Mouse (Mus musculus) intestine, postnatal 0 days (tissue): ENCODE results near the gene Nexn. TPM values are rescaled to one million over a fixed set of nuclear protein-coding genes. Genes with fewer than 3 reads are reported as not detected.

ENCODE experiments used
- ATAC-seq: fragments of 200-750 bp; cut with Nextera tagmentation; 2 replicates; pipeline ENCODE4 v1.8.0; 2017; ENCODE audit warnings: mild to moderate bottlenecking, moderate TSS enrichment, moderate library complexity
- H3K27ac ChIP-seq: fragments of 300-500 bp; sonication (generic); 2 replicates; pipeline ENCODE4 v1.5.1; 2014; ENCODE audit warnings: mild to moderate bottlenecking, low read depth, low read length, moderate library complexity
- H3K27me3 ChIP-seq: fragments of 300-500 bp; sonication (generic); replicated peaks from 2 replicates; pipeline ENCODE4 v1.6.1; 2014; ENCODE audit warnings: low read length, mixed read lengths; ENCODE audit not compliant: control insufficient read depth, insufficient read depth
- H3K36me3 ChIP-seq: fragments of 300-500 bp; sonication (generic); 2 replicates; pipeline ENCODE4 v1.6.1; 2014; ENCODE audit warnings: mild to moderate bottlenecking, moderate library complexity; ENCODE audit not compliant: control insufficient read depth, insufficient read depth
- H3K4me1 ChIP-seq: fragments of 300-500 bp; sonication (generic); replicated peaks from 2 replicates; pipeline ENCODE4 v1.6.1; 2014; ENCODE audit warnings: antibody characterized with exemption, low read length, mixed read lengths; ENCODE audit not compliant: control insufficient read depth, insufficient read depth
- H3K4me2 ChIP-seq: fragments of 300-500 bp; sonication (generic); replicated peaks from 2 replicates; pipeline ENCODE4 v1.6.1; 2014; ENCODE audit warnings: low read depth, mild to moderate bottlenecking, moderate library complexity
- H3K4me3 ChIP-seq: fragments of 300-500 bp; sonication (generic); 2 replicates; pipeline ENCODE4 v1.5.1; 2014; ENCODE audit warnings: low read depth, low read length
- H3K9ac ChIP-seq: fragments of 300-500 bp; sonication (generic); 2 replicates; pipeline ENCODE4 v1.6.1; 2014; ENCODE audit warnings: mild to moderate bottlenecking, low read depth, low read length
- H3K9me3 ChIP-seq: fragments of 300-500 bp; sonication (generic); 2 replicates; pipeline ENCODE4 v1.6.1; 2016; ENCODE audit warnings: mixed run types; ENCODE audit not compliant: control insufficient read depth
- CTCF ChIP-seq: sonication (generic); IDR thresholded peaks from 2 replicates; pipeline ENCODE4 v1.5.1; 2016; ENCODE audit warnings: low read depth, mild to moderate bottlenecking, control low read depth, antibody characterized with exemption, moderate library complexity
- WGBS: fragments of 180-500 bp; shearing (Covaris S2); extraction: QIAGEN DNeasy Blood & Tissue Kit; methylation state at CpG from one replicate; pipeline ENCODE4 v1.1.7; 2014; 5-methylcytosine and 5-hydroxymethylcytosine counted together
- polyA plus RNA-seq: library from polyadenylated mRNA; unstranded; fragments of >200 nt; fragmentation: Nextera tagmentation; extraction: Ambion mirVana; gene quantifications from 2 replicates; pipeline ENCODE4 v1.2.1, GENCODE M21; 2015

Gene Nexn
- polyA plus RNA-seq, 1 experiment from 2014 or later, result 30.3 TPM

GRCm38 (mm10) chr3:152209177-152209966 is 56.8 kb downstream of the Nexn start:
- 2% methylated on average over 25 of the region's 25 CpGs for WGBS
- peak overlapping the region; percentile 80 for H3K4me2 ChIP-seq

GRCm38 (mm10) chr3:152208096-152208885 is 57.9 kb downstream of the Nexn start:
- Histone ChIP-seq H3K27me3 (no peaks in the 10 kb centered on the region), H3K4me1 (peaks cover 9% of the 10 kb centered on the region; the same call in 1 of the 2 replicates), H3K27ac (no peak overlapping the region), H3K36me3 (no peaks in the 10 kb centered on the region), H3K9ac (no peak overlapping the region), H3K9me3 (no peaks in the 10 kb centered on the region), H3K4me2 (peak overlapping the region; percentile 80; the same call in 1 of the 2 replicates), H3K4me3 (no peak overlapping the region)
- no peak for ATAC-seq
- WGBS, result 64% methylated on average over 7 of the region's 7 CpGs
- no peak for TF ChIP-seq CTCF

More at GRCm38 (mm10) chr3:152209177-152209966, 56.8 kb downstream of the Nexn start:
- Histone ChIP-seq H3K4me3 (peak overlapping the region; percentile 91), H3K36me3 (no peaks in the 10 kb centered on the region), H3K27me3 (no peaks in the 10 kb centered on the region), H3K4me1 (peaks cover 9% of the 10 kb centered on the region; the same call in 1 of the 2 replicates), H3K27ac (peak overlapping the region; percentile 100), H3K9ac (peak overlapping the region; percentile 98), H3K9me3 (no peaks in the 10 kb centered on the region)
- ATAC-seq, result peak; percentile 47
- TF ChIP-seq CTCF, result no peak

GRCm38 (mm10) chr3:152207156-152207555 is 59.0 kb downstream of the Nexn start:
- no peak overlapping the region for H3K4me2 ChIP-seq
- H3K9me3 ChIP-seq, result no peaks in the 10 kb centered on the region
- H3K9ac ChIP-seq, result no peak overlapping the region
- peaks cover 9% of the 10 kb centered on the region; the same call in 1 of the 2 replicates for H3K4me1 ChIP-seq
- H3K27me3 ChIP-seq, result no peaks in the 10 kb centered on the region
- H3K36me3 ChIP-seq, result no peaks in the 10 kb centered on the region
- TF ChIP-seq CTCF, result no peak
- H3K4me3 ChIP-seq, result no peak overlapping the region
- no peak overlapping the region for H3K27ac ChIP-seq
- WGBS, result 96% methylated on average over 4 of the region's 4 CpGs
- ATAC-seq, result no peak

DNA sequence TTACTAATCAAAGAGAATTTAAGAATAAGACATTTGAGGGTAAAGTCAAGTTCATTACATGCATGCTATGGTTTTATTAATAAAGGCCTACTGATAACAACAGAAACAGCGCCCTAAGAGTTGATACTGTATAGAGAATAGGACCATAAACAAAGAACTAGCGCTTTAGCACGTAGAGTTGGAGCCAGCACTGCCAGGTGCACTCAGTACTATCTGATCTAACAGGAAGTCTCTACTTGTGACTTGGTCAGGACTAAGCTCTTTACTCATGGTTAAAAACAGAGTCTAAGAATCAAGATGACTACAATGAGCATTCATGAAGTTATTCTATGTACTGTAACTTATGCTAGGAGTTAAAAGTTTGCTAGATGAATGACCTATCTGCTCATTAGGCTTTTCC is 61.6 kb downstream of the Nexn start:
- peak; percentile 51 for ATAC-seq
- 39% methylated on average over 3 of the region's 3 CpGs for WGBS
- no peaks in the 10 kb centered on the region for H3K27me3 ChIP-seq
- H3K9me3 ChIP-seq, result no peaks in the 10 kb centered on the region
- H3K4me3 ChIP-seq, result no peak overlapping the region
- H3K4me2 ChIP-seq, result no peak overlapping the region
- H3K36me3 ChIP-seq, result no peaks in the 10 kb centered on the region
- H3K27ac ChIP-seq, result 0 out of 2 replicates have a peak overlapping the region, but pooled peaks have one; percentile 5
- peaks cover 12% of the 10 kb centered on the region; the same call in 1 of the 2 replicates for H3K4me1 ChIP-seq
- no peak overlapping the region for H3K9ac ChIP-seq
- no peak for TF ChIP-seq CTCF

- H3K27ac ChIP-seq, result no peak overlapping the region
These were observed 62.2 kb downstream of the Nexn start for GRCm38 (mm10) chr3:152203996-152204395.

GRCm38 (mm10) chr3:152203411-152203810 is 62.7 kb downstream of the Nexn start:
- H3K4me1 ChIP-seq, result peaks cover 12% of the 10 kb centered on the region; the same call in 1 of the 2 replicates
- no peaks in the 10 kb centered on the region for H3K36me3 ChIP-seq
- H3K27me3 ChIP-seq, result no peaks in the 10 kb centered on the region
- WGBS, result 87% methylated on average over 6 of the region's 6 CpGs
- no peak for TF ChIP-seq CTCF
- H3K9me3 ChIP-seq, result no peaks in the 10 kb centered on the region
- no peak overlapping the region for H3K4me2 ChIP-seq
- no peak overlapping the region for H3K9ac ChIP-seq
- no peak overlapping the region for H3K4me3 ChIP-seq
- no peak for ATAC-seq
- no peak overlapping the region for H3K27ac ChIP-seq

More at GRCm38 (mm10) chr3:152203996-152204395, 62.2 kb downstream of the Nexn start:
- no peak overlapping the region for H3K4me3 ChIP-seq
- no peak for TF ChIP-seq CTCF
- no peak for ATAC-seq
- no peaks in the 10 kb centered on the region for H3K36me3 ChIP-seq
- no peaks in the 10 kb centered on the region for H3K27me3 ChIP-seq
- WGBS, result 54% methylated on average over 3 of the region's 3 CpGs
- H3K9me3 ChIP-seq, result no peaks in the 10 kb centered on the region
- no peak overlapping the region for H3K9ac ChIP-seq
- H3K4me1 ChIP-seq, result peaks cover 12% of the 10 kb centered on the region; the same call in 1 of the 2 replicates
- H3K4me2 ChIP-seq, result no peak overlapping the region
